Mouse (Mus musculus) kidney, adult 8-10 months (tissue): ENCODE data around the gene Arrdc5.

Source experiments
- DNase-seq, 2 experiments: peaks; one replicate each; pipeline ENCODE4 v3.0.0; 2022

Arrdc5 gene

DNA sequence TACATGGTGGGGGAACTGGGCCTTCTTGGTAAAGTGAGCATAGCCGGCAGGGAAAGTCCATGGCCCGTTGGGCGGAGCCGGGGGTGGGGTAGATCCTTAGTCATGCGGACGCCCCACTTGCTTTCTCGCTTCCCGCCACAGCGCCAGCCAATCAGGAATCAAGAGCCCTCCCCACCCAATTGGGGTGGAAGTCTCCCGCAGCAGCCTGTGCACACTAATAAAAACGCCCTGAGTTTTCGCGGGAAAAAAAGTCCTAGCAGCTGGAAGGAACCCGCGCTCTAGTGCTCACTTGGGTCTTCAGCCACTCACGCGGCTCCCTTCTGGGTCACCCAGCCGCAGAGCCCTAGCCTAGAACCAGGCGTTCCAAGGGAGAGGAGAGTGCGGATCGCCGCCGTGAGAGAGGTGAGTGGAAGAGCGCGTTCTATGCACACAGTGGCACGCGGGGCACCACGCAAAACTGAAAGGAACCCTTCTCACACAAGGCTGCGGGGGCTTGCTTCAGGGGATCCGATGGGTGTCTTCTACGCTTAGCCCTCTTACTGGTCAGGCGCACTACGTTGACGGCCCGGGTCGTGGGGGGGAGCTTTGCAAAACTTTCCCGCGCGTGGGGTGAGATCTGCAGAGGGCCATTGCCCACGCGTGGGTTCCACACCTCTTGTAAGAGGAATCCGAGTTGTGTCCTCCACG lies 3.2 kb upstream of the Arrdc5 start, which contains the start of gene Uhrf1:
TSS of gene Uhrf1 (plus strand) at position 162 of the 687 bp plus-strand sequence.
- peak; percentile 69 to 76 for DNase-seq

GRCm38 (mm10) chr17:56302363-56302996 lies 2.4 kb upstream of the Arrdc5 start:
- peak in 1 of 2 experiments; percentile 35 for DNase-seq

- no peak for DNase-seq
These were observed 1.8 kb downstream of the Arrdc5 start for GRCm38 (mm10) chr17:56298238-56298637.

GRCm38 (mm10) chr17:56296201-56296600 lies 3.9 kb downstream of the Arrdc5 start:
- DNase-seq, result no peak

- no peak for DNase-seq
These were observed 5.8 kb downstream of the Arrdc5 start for GRCm38 (mm10) chr17:56294241-56294640.

DNA sequence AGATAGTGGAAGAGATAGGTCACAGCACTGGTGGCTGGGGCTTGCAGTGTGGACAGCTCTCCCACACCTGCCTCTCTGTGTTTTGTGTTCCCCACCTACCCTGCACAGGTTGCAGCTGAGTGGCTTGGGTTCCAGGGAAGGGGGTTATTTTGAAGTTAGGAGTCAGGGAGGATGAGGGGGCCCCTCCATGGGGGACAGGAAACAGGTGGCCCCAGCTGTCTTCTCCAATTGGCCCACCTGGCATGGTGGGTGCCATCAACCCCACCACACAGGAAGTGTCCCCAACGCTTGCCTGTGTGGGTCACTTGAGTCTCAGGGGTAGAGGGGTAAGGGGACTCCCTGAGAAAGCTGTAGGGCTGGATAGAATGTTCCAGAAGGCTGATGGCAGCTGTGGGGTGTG lies 6.8 kb downstream of the Arrdc5 start:
- DNase-seq, result no peak

DNA sequence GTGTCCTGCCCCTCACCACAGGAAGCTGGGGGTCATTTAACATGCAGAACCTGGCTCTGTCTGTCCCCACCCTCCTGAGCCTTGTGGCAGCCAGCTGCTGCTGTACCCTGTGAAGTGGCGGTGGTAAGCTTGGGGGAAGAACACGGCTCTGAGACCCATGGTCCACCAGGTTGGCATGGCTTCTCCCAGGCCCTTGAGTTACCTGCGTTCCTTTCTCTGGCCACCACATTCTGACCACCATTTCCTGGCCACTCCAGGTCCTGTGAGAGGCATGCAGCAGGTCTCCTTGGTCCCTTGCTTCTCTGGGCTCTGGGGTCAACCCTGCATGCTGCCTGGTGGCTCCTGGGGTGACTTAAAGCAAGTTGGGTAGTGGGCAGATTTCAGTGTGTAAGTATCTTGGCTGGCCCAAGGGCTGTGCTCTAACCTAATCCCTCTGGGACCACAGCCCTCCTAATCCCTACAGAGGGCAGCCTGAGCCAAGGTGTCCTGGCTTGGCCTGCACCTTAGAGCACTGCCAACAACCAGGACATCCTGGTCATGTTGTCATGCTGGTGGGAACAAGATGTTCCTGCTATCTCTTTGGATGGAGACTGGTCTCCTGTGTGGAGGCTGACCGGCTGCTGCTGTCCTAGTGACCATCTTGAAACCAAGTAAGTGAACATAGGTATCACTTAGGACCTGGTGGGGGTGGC lies 7.4 kb downstream of the Arrdc5 start, which contains the start of gene Plin3:
TSS of gene Plin3 (minus strand) at position 343 of the 692 bp plus-strand sequence.
- DNase-seq, result no peak

DNA sequence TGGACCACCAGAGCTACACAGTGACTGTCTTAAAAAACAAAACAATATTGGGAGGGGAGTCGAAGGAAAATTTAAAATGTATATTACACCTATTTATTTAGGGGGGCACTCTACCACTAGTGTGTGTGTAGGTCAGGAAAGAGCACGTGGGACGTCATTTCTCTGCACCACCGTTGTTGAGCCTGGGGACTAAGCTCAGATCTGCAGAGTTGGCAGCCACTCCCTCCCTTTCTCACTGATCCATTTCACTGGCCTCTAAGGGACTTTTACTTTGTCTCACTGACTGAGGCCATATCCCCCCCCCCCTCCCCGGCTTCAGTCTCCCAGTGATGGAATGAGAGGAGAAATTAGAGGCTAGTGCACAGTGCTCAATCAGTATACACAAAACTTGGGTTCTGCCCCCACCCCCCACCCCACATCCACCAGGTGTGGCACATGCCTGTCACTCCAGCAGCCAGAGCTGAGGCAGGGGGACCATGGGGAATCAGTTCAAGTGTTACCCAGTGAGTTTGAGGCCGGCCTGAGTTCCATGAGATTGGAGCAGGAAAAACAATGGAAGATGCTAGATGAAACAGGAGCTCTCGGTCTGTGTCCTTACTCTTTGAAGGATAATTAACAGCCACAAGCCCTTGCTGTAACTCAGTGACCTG lies 8.1 kb downstream of the Arrdc5 start:
- no peak for DNase-seq

- peak; percentile 89 to 92 for DNase-seq
These were observed 8.9 kb downstream of the Arrdc5 start for GRCm38 (mm10) chr17:56291171-56291511.

GRCm38 (mm10) chr17:56290388-56291170 lies 9.5 kb downstream of the Arrdc5 start:
- peak; percentile 96 to 99 for DNase-seq

- DNase-seq, result peak; percentile 60 to 74
These were observed 10.4 kb downstream of the Arrdc5 start for GRCm38 (mm10) chr17:56289371-56290331.

DNA sequence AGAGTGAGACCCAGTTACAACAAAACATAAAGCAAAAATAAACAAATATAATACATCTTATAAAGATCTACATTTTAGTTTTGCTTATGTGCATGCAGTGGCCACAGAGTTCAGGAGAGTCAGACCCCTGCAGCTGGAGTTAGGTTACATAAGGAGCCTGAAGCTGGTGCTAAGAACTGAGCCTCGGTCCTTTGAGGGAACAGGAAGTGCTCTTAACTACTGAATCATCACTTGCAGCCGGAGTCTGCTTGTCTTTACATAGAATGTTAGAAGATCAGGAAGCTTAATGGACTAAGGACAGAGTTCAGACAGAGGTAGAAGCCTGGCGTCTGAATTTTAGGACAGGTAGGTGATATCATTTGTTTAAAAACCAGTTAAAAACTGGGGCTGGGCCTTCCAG lies 11.2 kb downstream of the Arrdc5 start:
- no peak for DNase-seq

- peak; percentile 74 to 76 for DNase-seq
These were observed 12.3 kb downstream of the Arrdc5 start for GRCm38 (mm10) chr17:56287830-56288229.

DNA sequence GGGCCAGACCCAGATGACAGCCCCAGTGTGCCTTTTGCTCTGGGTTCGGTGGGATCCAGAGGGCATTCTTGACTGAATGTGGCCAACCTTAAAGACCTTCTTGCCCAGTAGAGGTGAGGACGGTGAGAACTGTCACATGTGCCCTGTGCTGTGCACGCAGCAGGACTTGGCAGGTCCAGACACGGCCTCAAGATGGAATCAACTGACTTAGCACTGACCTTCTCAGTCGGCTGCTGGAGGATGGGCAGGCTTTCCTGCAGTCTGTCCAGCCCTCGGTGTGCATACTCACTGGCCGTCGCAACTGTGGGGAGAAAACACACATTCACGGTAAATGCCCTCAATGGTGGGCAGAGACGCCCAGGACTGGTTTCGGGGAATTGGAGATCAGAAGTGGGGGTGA lies 14.1 kb downstream of the Arrdc5 start:
- no peak for DNase-seq

DNA sequence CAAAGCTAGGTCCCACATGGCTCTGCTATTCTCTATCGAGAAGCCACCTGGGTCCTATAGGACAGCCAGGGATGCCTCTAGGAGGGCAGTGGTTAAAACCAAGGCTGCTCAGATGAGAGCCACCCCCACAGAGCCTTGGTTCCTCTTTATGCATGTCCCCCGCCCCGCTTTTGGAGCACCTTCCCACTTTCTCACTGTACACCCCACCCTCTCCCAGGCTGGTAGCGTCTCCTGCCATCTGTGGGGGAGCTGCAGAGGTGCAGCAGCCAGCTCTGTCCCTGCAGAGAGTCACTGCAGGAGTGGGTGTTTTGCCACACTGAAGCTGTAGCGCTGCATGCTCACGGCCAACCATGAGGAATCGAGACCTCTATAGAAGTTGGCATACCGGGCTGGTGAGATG lies 16.8 kb downstream of the Arrdc5 start:
- no peak for DNase-seq

DNA sequence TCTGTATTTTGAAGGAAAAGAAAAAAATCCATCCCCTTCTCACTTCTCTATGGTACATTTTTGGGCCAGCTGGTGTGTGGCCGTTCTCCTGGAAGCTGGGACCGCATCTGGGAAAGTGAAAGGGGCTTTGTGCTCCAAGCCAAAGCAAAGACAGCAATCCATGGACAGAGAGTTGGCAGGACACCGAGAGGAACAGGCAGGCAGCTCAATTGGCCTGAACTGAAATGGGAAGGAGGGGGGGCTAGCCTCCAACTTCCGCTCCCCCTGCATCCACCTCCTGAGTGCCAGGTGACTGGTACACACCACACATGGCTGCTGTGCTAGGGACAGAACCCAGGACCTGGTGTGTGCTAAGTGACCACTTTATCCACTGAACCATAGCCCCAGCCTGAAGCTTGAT lies 17.3 kb downstream of the Arrdc5 start:
- DNase-seq, result no peak

DNA sequence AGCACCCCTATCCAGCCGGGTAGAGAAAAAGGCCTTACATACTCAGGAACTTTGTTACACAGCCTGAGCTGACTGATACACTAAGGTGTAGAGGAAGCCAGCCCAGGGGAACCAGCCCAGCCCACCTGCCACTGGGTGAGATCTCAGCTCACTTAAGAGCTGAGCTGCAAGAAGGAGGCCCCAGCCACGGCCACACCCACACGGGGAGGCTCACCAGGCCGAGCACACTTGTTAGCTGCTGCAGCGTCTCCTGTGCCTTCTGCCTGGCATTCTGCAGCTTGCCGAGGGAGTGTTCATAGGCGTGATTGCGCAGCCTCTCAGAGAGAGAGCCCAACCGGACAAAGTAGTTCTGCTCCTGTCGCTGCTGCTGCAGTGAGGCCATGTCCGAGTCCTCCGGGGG lies 18.9 kb downstream of the Arrdc5 start:
- DNase-seq, result no peak

DNA sequence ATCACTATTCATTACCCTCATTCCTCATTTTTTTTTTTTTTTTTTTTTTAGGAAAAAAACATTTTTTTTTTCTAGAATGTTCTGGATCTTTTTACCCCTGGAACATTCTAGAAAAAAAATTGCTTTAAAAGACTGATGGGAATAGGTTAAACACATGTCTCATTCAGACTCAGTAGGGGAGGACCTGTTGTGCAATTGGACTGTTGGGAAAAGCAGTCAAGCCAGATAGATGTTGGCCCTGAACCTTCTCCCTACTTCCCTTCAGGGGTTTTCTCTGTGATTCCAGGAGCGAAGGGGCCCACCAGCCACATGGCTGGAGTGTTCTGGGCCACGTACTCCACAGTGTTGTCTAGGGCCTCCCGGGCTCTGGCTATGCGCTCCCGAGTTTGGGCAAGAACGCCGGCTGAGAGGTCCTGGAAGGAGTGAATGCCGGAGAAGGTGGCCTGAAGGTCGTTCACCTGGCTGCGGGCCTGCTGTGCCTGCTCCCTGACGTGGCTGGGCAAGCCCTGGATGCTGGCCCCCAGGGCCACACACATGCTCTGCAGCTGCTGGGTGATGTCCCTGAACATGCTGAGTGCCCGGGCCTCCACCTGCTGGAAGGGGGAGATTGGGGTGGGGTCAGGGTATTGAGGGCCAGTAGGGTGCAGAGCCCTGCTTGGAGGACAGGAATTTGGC lies 20.5 kb downstream of the Arrdc5 start:
- DNase-seq, result peak; percentile 58

DNA sequence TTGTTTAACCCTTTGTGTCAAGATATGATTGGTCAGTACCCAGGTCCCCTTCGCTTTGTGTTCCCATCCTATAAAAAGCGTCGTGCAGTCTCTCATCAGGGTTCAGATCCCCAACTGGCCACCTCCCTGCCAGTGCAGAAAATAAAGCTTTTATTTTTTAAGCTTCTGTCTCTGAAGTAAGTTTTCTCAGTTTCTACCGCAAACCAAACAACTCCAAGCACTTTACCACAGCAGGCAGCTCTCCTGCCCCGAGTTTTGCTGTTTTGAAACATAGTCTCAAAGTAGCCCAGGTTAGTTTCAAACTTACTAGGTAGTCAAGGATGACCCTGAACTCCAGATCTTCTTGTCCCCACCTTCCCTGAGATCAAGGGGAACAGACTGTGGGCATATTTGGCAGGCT lies 21.7 kb downstream of the Arrdc5 start:
- no peak for DNase-seq

GRCm38 (mm10) chr17:56277567-56277893 lies 22.6 kb downstream of the Arrdc5 start:
- DNase-seq, result no peak
